Mouse (Mus musculus) heart, postnatal 0 days (tissue): Measurements from ENCODE around the gene Letmd1.

Experiments used
- CTCF ChIP-seq: IDR thresholded peaks from 2 replicates; pipeline ENCODE4 v1.5.1; 2016; ENCODE audit warnings: antibody characterized with exemption, control low read depth, low read depth
- EP300 ChIP-seq: IDR thresholded peaks from 2 replicates; pipeline ENCODE4 v1.6.1; 2016; ENCODE audit warnings: antibody characterized with exemption, low read depth

- no peak for TF ChIP-seq CTCF
- TF ChIP-seq EP300, result no peak
Measured at GRCm38 (mm10) chr15:100508454-100509167, 39.8 kb downstream of the Letmd1 start.
